Mouse (Mus musculus) layer of hippocampus, postnatal 25 days (tissue): ENCODE results near the gene Slc19a1. TPM values are rescaled to one million over a fixed set of nuclear protein-coding genes. Genes with fewer than 3 reads are reported as not detected.

ENCODE experiments used
- DNase-seq, 2 experiments: peaks; one replicate each; pipeline ENCODE4 v3.0.0; 2022; ENCODE audit warnings: mixed read lengths in 2 of 2, low spot score in 1 of 2; ENCODE audit errors: extremely low spot score in 1 of 2
- total RNA-seq, 2 experiments: library from RNA; stranded (reverse); gene quantifications; 2 replicates each; pipeline ENCODE4 v1.2.3; 2021

The Slc19a1 gene
- total RNA-seq, 2 experiments from 2014 or later, result 20.9 to 23.1 TPM

DNA sequence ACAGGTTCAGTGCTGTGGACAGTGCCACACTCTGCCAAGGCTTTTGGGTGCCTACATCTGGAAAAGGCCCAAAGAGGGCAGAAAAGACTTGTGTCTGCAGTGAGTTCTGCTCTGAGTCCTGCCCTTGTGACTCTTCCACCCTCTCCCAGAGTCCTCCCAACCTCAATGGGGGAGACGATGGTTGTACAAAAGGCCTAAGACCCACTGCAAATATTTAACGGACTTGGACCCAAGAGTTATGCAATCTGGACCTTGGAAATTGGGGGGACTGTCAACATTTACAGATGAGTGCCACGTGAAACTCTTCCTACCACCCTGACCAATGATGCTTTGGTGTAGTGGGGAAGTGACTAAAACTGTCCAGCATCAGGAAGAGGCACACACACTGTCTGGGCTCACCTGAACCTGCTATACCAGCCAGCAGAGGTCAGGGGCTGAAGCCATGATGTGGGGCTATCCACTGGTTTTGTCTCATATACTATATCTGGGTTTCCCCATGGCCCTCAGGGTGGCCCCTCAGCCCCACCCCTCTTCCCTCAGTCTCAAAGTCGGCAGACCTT is 59.6 kb downstream of the Slc19a1 start:
- no peak for DNase-seq

DNA sequence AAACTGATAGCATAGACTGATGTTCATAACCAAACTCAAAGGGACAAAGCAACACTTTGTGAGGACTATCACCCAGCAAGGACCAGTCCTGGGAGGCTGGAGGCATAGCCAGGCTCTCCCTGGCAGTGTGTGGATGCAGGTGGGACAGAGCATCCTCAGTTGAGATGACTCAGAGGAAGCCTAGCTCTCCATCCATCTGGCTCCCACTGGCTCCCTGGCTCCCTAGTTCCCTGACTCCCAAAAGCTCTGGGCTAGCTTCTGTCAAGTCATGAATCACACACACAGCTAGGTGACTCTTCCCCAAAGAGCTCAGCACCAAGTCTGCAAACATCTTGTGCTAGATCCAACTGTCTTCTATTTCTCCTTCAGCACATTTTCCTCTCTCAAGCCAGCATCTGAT is 61.8 kb downstream of the Slc19a1 start:
- DNase-seq, result no peak

DNA sequence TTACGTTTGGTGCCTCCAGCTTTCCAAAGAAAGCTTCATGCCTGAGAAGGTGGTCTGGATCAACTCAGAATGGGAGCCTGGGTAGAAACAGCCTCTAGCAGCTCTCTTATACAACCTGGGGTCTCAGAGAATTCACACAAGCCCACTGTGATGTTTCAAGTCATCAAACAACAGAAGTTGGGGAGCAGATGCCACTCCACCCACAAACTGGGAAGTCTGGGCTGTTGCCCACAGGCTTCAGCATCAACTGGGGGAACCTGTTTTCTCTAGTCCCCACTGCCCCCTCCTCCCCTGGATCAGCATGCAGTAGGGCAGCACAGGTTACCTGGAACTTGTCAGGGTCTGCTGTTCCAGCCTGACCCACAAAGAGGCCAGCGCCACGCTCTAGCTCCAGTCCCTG is 63.6 kb downstream of the Slc19a1 start:
- DNase-seq, result no peak

DNA sequence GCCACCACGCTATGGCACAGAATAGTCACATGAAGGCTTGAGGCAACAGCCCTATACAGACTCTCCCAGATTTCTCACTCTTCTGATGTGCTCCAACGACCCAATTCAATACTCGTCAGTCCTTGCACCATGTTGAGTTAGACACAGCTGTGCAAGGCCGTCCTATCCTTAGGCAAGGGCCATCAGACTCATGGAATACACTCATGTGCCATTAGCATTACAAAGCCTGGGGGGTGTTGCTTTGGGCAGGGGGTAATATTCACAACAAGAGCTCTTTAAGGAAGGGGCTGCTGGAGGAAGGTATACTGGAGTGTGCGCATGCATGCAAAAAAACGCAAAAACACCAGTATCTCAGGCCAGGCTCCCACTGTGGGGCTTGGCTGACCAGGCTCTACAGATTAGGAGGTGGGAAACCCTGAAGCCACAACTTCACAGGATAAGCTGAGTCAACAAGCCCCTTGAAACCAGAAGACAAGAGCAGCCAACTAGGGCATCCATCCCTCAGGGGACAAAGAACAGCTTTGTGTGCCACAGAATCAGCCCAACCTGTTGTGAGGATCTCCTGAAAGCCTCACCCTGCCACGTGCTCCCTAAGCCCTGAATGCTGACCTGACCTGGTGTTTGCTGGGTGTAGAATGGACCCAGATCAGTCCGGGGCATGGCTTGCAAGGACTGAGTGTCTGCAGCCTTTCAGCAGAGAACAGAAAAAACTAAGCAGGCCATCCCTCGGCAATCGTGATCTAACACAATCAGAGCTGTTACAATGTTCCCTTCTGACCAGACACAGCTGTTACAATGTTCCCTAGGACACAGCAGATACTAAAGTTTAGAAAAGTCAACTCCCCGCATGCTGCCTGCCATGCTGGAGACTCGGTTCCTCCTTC is 65.2 kb downstream of the Slc19a1 start:
- no peak for DNase-seq

DNA sequence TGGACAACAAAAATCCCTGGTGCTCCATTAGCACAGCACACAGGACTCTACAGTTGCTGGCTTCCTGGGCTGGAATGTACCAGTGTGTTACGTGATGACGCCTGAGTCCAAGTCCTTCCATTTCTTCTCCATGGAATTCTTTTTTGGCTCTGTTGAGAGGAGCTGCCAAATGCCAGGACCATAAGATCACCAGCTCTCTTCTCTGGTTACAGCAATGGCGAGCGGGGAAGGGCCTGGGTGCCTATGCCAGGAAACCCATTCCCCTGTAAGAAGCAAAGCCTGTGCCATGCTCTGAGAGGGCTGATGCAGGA is 65.8 kb downstream of the Slc19a1 start:
- no peak for DNase-seq

DNA sequence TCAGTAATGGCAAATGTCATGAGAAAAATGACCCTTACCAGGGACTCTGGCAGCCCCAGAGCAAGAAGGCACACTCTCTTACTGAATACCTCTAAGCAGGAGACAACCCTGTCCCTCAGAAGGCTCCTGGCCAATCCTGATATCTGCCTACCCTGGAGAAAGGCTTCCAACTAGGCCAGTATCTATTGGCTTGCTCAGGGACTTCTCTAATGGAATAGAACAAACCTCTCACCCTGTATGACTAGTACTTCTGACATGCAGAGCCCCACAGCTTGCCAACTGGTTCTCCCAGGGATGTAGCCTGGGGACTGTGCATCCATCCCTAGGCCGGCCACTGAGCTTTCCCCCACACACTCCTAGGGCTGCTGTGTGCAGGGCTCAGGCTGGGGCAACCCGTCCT is 66.6 kb downstream of the Slc19a1 start:
- no peak for DNase-seq

DNA sequence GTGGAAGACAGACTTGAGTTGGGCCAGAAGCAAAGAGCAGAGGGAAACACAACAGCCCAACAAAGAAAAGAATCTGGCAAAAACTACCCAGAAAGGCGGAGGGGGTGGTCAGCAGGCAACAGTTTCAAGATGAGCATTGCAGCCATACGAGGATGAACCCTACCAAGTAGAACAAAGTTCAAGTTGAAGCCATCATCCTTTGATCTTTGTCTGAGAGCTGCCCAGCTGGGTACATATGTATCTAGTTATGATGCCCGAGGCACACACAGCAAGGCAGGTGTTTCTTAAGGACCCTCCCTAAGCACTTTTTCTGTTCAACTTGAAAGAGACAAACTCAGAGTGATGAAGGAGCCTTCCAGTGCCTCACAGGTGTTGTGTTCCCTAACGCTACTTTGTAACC is 67.7 kb downstream of the Slc19a1 start:
- no peak for DNase-seq

DNA sequence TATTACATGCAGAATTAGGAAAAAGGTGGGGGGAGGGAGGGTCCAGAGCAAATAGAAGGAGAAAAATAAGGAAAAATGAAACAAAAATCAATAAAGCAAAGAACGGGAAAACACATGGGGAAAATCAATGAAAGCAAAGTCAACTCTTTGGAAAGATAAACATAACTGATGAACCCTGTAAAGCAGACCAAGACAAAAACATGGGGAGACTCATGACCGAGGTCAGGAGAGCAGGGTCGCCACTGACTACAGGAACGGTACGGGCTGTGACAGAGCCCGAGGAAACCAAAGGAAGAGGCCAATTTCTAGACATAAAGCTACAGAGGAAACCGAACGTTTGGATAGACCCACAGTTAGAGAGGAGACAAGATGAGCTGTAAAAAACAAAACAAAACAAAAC is 71.6 kb downstream of the Slc19a1 start:
- DNase-seq, result no peak

DNA sequence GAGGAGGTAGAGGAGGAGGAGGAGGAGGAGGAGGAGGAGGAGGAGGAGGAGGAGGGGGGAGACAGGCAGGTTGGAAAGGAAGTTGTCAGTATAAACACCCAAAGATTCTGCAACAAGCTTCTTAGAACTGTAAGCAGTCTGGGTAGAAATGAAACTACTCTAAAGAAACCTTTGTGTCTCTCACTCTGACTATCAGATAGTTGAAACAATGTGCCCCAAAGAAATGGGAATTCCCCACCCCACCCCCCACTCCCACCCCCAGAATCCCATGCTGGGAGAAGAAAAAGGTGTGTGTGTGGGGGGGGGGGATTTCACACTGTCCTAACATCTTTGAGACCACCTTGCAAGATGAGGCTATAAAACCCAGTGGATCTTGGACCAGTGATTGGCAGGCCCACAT is 72.3 kb downstream of the Slc19a1 start:
- no peak for DNase-seq

DNA sequence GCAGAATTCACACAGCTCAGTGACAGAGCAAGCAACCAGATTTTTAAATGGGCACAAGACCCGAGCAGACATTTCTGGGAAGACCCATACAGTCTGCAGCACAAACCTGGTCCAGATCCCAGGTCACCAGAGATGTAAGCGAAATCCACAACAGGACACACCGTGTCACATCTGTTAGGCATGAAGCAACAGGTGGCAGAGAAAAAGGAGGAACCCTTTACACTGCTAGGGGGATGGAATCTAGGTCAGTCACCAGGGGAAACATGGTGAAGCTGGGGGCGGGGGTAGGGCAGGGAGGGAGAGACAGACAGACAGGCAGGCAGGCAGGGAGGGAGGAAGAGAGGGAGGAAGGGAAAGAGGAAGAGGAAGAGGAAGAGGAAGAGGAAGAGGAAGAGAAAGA is 76.1 kb downstream of the Slc19a1 start:
- no peak for DNase-seq

DNA sequence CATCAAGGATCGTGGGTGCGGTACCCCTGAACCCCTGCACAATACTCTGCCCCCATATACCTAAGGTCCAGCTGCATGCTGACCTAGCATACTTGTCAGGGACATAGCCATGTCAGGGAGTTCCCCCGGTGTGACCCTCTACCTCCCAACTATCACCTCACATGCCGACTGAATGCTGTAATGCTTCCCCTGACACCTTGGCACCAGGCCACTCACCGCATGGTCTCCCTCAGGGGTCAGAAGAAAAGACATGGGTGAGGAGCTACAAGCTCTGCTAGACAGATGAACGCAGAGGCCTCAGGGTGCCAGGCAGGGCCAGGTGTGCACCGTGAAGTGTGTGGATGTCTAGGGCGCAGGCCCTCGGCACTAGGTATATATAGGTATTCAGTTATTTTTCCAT is 78.0 kb downstream of the Slc19a1 start:
- DNase-seq, result no peak

Other genes with a start within 250 kb of the Slc19a1 start
- gene Pcbp3, start 70.4 kb upstream of the Slc19a1 start, total RNA-seq, result 10 to 100 TPM; 63.6 to 66.6 TPM
- 1 to 10 TPM; 3.3 to 3.8 TPM for gene Col18a1, start 134.3 kb downstream of the Slc19a1 start, total RNA-seq
- gene Pofut2, start 227.0 kb downstream of the Slc19a1 start, total RNA-seq, result 10 to 100 TPM; 29.9 to 31.9 TPM